Mouse (Mus musculus) CH12.LX (cell line): ENCODE results near the gene Tyms. TPM values are rescaled to one million over a fixed set of nuclear protein-coding genes. Genes with fewer than 3 reads are reported as not detected.
A peak's percentile ranks its signal among the peaks of the same experiment; 100 is the strongest.

Source experiments
- DNase-seq: peaks from one replicate; pipeline ENCODE4 v3.0.0-alpha.2; 2013; ENCODE audit errors: extremely low read depth
- H3K27ac ChIP-seq: 2 replicates; pipeline ENCODE4 v1.5.1; 2012; ENCODE audit warnings: low read depth, mild to moderate bottlenecking, control low read depth, moderate library complexity; ENCODE audit not compliant: insufficient read depth
- H3K27me3 ChIP-seq: replicated peaks from 2 replicates; pipeline ENCODE3; 2012; ENCODE audit warnings: inconsistent platforms
- H3K36me3 ChIP-seq, 2 experiments: replicated peaks in 1 of 2; 2 replicates each; pipeline versions ENCODE3 to v1.6.1; 2012; ENCODE audit warnings: inconsistent platforms in 1 of 2, low read length in 1 of 2, mild to moderate bottlenecking in 1 of 2, mixed read lengths in 1 of 2, moderate library complexity in 1 of 2; ENCODE audit not compliant: control insufficient read depth in 1 of 2, insufficient read depth in 1 of 2
- H3K4me1 ChIP-seq, 2 experiments: 2 replicates each; pipeline ENCODE4 v1.6.1; 2012; ENCODE audit warnings: inconsistent platforms in 1 of 2, moderate library complexity in 1 of 2; ENCODE audit not compliant: insufficient read depth in 2 of 2, control insufficient read depth in 1 of 2
- H3K4me2 ChIP-seq: 2 replicates; pipeline ENCODE4 v1.6.1; 2012; ENCODE audit warnings: low read depth, mild to moderate bottlenecking, control low read depth; ENCODE audit not compliant: poor library complexity, insufficient read depth, severe bottlenecking
- H3K4me3 ChIP-seq, 3 experiments: fragments of 150-350 bp in 1 of 3; sonication (generic) in 1 of 3; replicated peaks in 1 of 3; 2 replicates each; pipeline versions ENCODE3 to v1.5.1; 2011 to 2012; ENCODE audit warnings: low read depth in 2 of 3, low read length in 2 of 3, mild to moderate bottlenecking in 2 of 3, moderate library complexity in 2 of 3, control low read depth in 1 of 3, improper control_type of control experiment in 1 of 3, inconsistent platforms in 1 of 3, mixed read lengths in 1 of 3; ENCODE audit not compliant: poor library complexity in 1 of 3
- H3K79me2 ChIP-seq: replicated peaks from 2 replicates; pipeline ENCODE4 v1.6.1; 2012; ENCODE audit warnings: mild to moderate bottlenecking, moderate library complexity; ENCODE audit not compliant: control insufficient read depth, poor library complexity, insufficient read depth, severe bottlenecking; ENCODE audit errors: extremely low read depth
- H3K9ac ChIP-seq: 2 replicates; pipeline ENCODE4 v1.6.1; 2012; ENCODE audit warnings: low read depth, mild to moderate bottlenecking, control low read depth, moderate library complexity; ENCODE audit not compliant: insufficient read depth
- H3K9me3 ChIP-seq: replicated peaks from 2 replicates; pipeline ENCODE3; 2012; ENCODE audit warnings: low read length, inconsistent platforms, mixed read lengths
- BHLHE40 ChIP-seq: IDR thresholded peaks from 2 replicates; pipeline ENCODE4 v1.6.1; 2011; ENCODE audit warnings: mild to moderate bottlenecking, low read depth, low read length, improper control_type of control experiment
- CTCF ChIP-seq, 2 experiments: IDR thresholded peaks in 1 of 2; conservative IDR thresholded peaks in 1 of 2; 2 replicates each; pipeline ENCODE4 v1.5.1; 2011 to 2012; ENCODE audit warnings: low read depth in 2 of 2, low read length in 2 of 2, improper control_type of control experiment in 1 of 2, inconsistent platforms in 1 of 2, mild to moderate bottlenecking in 1 of 2, moderate library complexity in 1 of 2
- GABPA ChIP-seq: IDR thresholded peaks from 2 replicates; pipeline ENCODE4 v1.6.1; 2012; ENCODE audit warnings: low read depth, low read length, improper control_type of control experiment, inconsistent platforms; ENCODE audit not compliant: insufficient replicate concordance
- IRF4 ChIP-seq: IDR thresholded peaks from 2 replicates; pipeline ENCODE4 v1.6.1; 2014; ENCODE audit warnings: low read depth, mild to moderate bottlenecking, inconsistent platforms, low read length, improper control_type of control experiment
- MAFK ChIP-seq: IDR thresholded peaks from 2 replicates; pipeline ENCODE4 v1.6.1; 2011; ENCODE audit warnings: low read length, improper control_type of control experiment; ENCODE audit not compliant: insufficient replicate concordance
- MAZ ChIP-seq: IDR thresholded peaks from 2 replicates; pipeline ENCODE4 v1.6.1; 2012; ENCODE audit warnings: low read depth, mild to moderate bottlenecking, inconsistent platforms, low read length, improper control_type of control experiment, moderate library complexity
- MXI1 ChIP-seq: IDR thresholded peaks from 2 replicates; pipeline ENCODE4 v1.6.1; 2011; ENCODE audit warnings: mild to moderate bottlenecking, low read depth, low read length, improper control_type of control experiment
- NELFE ChIP-seq: IDR thresholded peaks from 2 replicates; pipeline ENCODE4 v1.6.1; 2011; ENCODE audit warnings: low read depth, low read length, improper control_type of control experiment
- POLR2A ChIP-seq: IDR thresholded peaks from 2 replicates; pipeline ENCODE4 v1.6.1; 2011; ENCODE audit warnings: low read depth, mild to moderate bottlenecking, improper control_type of control experiment, low read length
- RAD21 ChIP-seq: IDR thresholded peaks from 2 replicates; pipeline ENCODE4 v1.6.1; 2011; ENCODE audit warnings: low read depth, mild to moderate bottlenecking, low read length, improper control_type of control experiment, moderate library complexity
- SMC3 ChIP-seq: IDR thresholded peaks from 2 replicates; pipeline ENCODE4 v1.6.1; 2011; ENCODE audit warnings: low read depth, low read length, improper control_type of control experiment
- TBP ChIP-seq: conservative IDR thresholded peaks from 2 replicates; pipeline ENCODE4 v1.6.1; 2011; ENCODE audit warnings: low read depth, low read length, improper control_type of control experiment
- TCF12 ChIP-seq: IDR thresholded peaks from 2 replicates; pipeline ENCODE4 v1.6.1; 2014; ENCODE audit warnings: low read depth, mild to moderate bottlenecking, inconsistent platforms, low read length, improper control_type of control experiment
- UBTF ChIP-seq: IDR thresholded peaks from 2 replicates; pipeline ENCODE4 v1.6.1; 2012; ENCODE audit warnings: low read depth, mild to moderate bottlenecking, inconsistent platforms, low read length, improper control_type of control experiment, moderate library complexity
- ZC3H11A ChIP-seq: IDR thresholded peaks from 2 replicates; pipeline ENCODE4 v1.6.1; 2012; ENCODE audit warnings: low read depth, mild to moderate bottlenecking, inconsistent platforms, low read length, improper control_type of control experiment
- ZKSCAN1 ChIP-seq: IDR thresholded peaks from 2 replicates; pipeline ENCODE4 v1.6.1; 2012; ENCODE audit warnings: low read depth, inconsistent platforms, low read length, improper control_type of control experiment, borderline replicate concordance
- ZNF384 ChIP-seq: IDR thresholded peaks from 2 replicates; pipeline ENCODE4 v1.6.1; 2012; ENCODE audit warnings: low read depth, low read length, improper control_type of control experiment, inconsistent platforms
- dilution Hi-C: fragments of 300-500 bp; cut with MboI; formaldehyde crosslinking; loops from 2 replicates; pipeline ENCODE4 v1.14.3; 2020; ENCODE audit warnings: low sequenced_read_pairs; ENCODE audit not compliant: extremely low pct_unique_long_range_greater_than_20kb, extremely low pct_ligation_motif_present
- in situ Hi-C: fragments of 300-500 bp; cut with MboI; formaldehyde crosslinking; loops from 3 replicates; pipeline ENCODE4 v1.14.3; 2019; ENCODE audit warnings: low sequenced_read_pairs, low pct_ligation_motif_present, low pct_unique_long_range_greater_than_20kb, mixed read lengths
- polyA plus RNA-seq: library from polyadenylated mRNA; unstranded; fragments of >175 nt; gene quantifications from 2 replicates; pipeline ENCODE4 v1.2.1, GENCODE M21; 2012; ENCODE audit warnings: low read depth; ENCODE audit not compliant: insufficient read length
- total RNA-seq, 2 experiments: library from RNA; depleted of rRNA; stranded (reverse); fragments of 300-350 nt in 1 of 2; fragments of >200 nt in 1 of 2; gene quantifications; 2 replicates each; pipeline ENCODE4 v1.2.3; 2012 to 2014

Gene Tyms
- total and polyA plus RNA-seq, 3 experiments: 153 to 260 (median 193) TPM

- peaks cover 3% of the 10 kb centered on the region for H3K79me2 ChIP-seq
- H3K9me3 ChIP-seq: no peaks in the 10 kb centered on the region
- peak within 1 kb of the TSS; percentile 79 for H3K27ac ChIP-seq
These were observed 60.5 kb downstream of the Tyms start, which contains the start of gene Il6 for GRCm38 (mm10) chr5:30012726-30013503. Il6 (plus strand) TSS chr5:30013114.

More at GRCm38 (mm10) chr5:30012726-30013503, 60.5 kb downstream of the Tyms start, which contains the start of gene Il6:
- Histone ChIP-seq H3K4me2 (peak within 1 kb of the TSS; percentile 57), H3K27me3 (no peaks in the 10 kb centered on the region), H3K4me3 (peak within 1 kb of the TSS in 2 of 3 experiments; percentile 28 to 59), H3K36me3 (peaks cover 0 to under 1% of the 10 kb centered on the region in 2 experiments)
- dilution Hi-C loops (no loop called here), in situ Hi-C loops (loop anchor here (25.0 kb wide), 1 partner anchor 176 kb away; no protein-coding TSS in a partner anchor)
- TF ChIP-seq TBP (0 out of 2 replicates have a peak, but pooled peaks have one; percentile 42), ZNF384 (peak; percentile 78), MXI1 (peak; percentile 35; the same call in 1 of the 2 replicates), NELFE (0 out of 2 replicates have a peak, but pooled peaks have one; percentile 27), TCF12 (peak; percentile 18; the same call in 1 of the 2 replicates), RAD21 (peak; percentile 15), MAZ (peak; percentile 26; the same call in 1 of the 2 replicates), SMC3 (peak; percentile 48), ZKSCAN1 (no peak), CTCF (conservative IDR thresholded peaks at IDR 0.05 in 1 of 2, IDR thresholded peaks at IDR 0.05 in 1 of 2; ENCODE audit: low read depth in 2 of 2, low read length in 2 of 2) (peak in 1 of 2 experiments; percentile 45; a peak in 2 of 4 replicates), BHLHE40 (0 out of 2 replicates have a peak, but pooled peaks have one; percentile 6), IRF4 (peak; percentile 48; the same call in 1 of the 2 replicates), GABPA (no peak), ZC3H11A (no peak), MAFK (peak; percentile 49; the same call in 1 of the 2 replicates), UBTF (no peak), POLR2A (peak; percentile 33; the same call in 1 of the 2 replicates)
- TF ChIP-seq, all 38 proteins: peak for 13
- Histone ChIP-seq H3K4me1 (peaks cover 9 to 30% of the 10 kb centered on the region in 2 experiments), H3K9ac (peak within 1 kb of the TSS; percentile 77)
- DNase-seq: no peak

Other genes starting within 250 kb of the Tyms start
- 3.5 and 12.9 TPM in 2 replicates for gene Il6, start 60.5 kb downstream of the Tyms start, total RNA-seq (2012; rRNA removed)
- 1.2 TPM in 2 replicates for gene Il6, start 60.5 kb downstream of the Tyms start, total RNA-seq (2014; rRNA removed)
- gene Il6, start 60.5 kb downstream of the Tyms start, polyA plus RNA-seq: not detected in 2 replicates
- gene Garem2, start 31.5 kb upstream of the Tyms start, total RNA-seq (2012; rRNA removed): 0.13 and 0.21 TPM in 2 replicates
- gene Garem2, start 31.5 kb upstream of the Tyms start, total RNA-seq (2014; rRNA removed): not detected in 2 replicates
- not detected in 2 replicates for gene Garem2, start 31.5 kb upstream of the Tyms start, polyA plus RNA-seq
- not detected in 2 replicates for gene 3110082J24Rik, start 32.5 kb upstream of the Tyms start, total RNA-seq (2012; rRNA removed)
- gene 3110082J24Rik, start 32.5 kb upstream of the Tyms start, total RNA-seq (2014; rRNA removed): not detected in 2 replicates
- not detected in 2 replicates for gene 3110082J24Rik, start 32.5 kb upstream of the Tyms start, polyA plus RNA-seq
- 73.6 and 76.0 TPM in 2 replicates for gene Hadha, start 81.5 kb upstream of the Tyms start, total RNA-seq (2012; rRNA removed)
- 82.8 and 83.0 TPM in 2 replicates for gene Hadha, start 81.5 kb upstream of the Tyms start, total RNA-seq (2014; rRNA removed)
- 117 and 132 TPM in 2 replicates for gene Hadha, start 81.5 kb upstream of the Tyms start, polyA plus RNA-seq
- gene Hadhb, start 81.6 kb upstream of the Tyms start, total RNA-seq (2012; rRNA removed): 78.3 and 81.4 TPM in 2 replicates
- gene Hadhb, start 81.6 kb upstream of the Tyms start, total RNA-seq (2014; rRNA removed): 118 and 125 TPM in 2 replicates
- 69.5 and 77.9 TPM in 2 replicates for gene Hadhb, start 81.6 kb upstream of the Tyms start, polyA plus RNA-seq
- 1.0 and 1.4 TPM in 2 replicates for gene Adgrf3, start 132.1 kb upstream of the Tyms start, total RNA-seq (2012; rRNA removed)
- 1.2 and 2.3 TPM in 2 replicates for gene Adgrf3, start 132.1 kb upstream of the Tyms start, total RNA-seq (2014; rRNA removed)
- 2.2 and 2.6 TPM in 2 replicates for gene Adgrf3, start 132.1 kb upstream of the Tyms start, polyA plus RNA-seq
- 36.1 and 39.8 TPM in 2 replicates for gene Selenoi, start 159.0 kb upstream of the Tyms start, total RNA-seq (2012; rRNA removed)
- gene Selenoi, start 159.0 kb upstream of the Tyms start, total RNA-seq (2014; rRNA removed): 45.7 and 51.3 TPM in 2 replicates
- gene Selenoi, start 159.0 kb upstream of the Tyms start, polyA plus RNA-seq: 21.0 and 27.0 TPM in 2 replicates
- gene Drc1, start 207.8 kb upstream of the Tyms start, total RNA-seq (2012; rRNA removed): 0.04 TPM in 1 of 2 replicates, not detected in the other
- not detected in 2 replicates for gene Drc1, start 207.8 kb upstream of the Tyms start, total RNA-seq (2014; rRNA removed)
- gene Drc1, start 207.8 kb upstream of the Tyms start, polyA plus RNA-seq: not detected in 2 replicates